Comparison of ENCODE assay signal across 17 mouse cellular contexts in the genomic region with DNA sequence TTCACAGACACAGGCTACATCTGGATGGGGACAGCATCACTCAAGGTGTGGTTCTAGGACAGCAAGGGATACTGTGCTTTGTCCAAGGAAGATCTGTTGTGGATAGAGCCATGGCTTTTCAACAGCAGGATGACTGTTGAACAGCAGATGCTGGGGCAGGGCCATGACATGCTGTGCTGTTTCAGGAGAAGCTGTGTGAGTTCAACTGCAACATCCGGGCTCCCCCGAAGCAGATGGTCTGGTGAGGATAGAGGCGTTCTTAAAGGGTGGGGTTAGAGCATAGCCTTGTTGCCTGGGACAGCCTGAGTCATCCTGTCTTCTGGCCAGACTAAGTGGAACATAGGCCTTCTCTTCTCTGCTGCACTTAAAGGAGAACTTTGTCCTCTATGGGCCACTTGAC. TPM values are rescaled to one million over a fixed set of nuclear protein-coding genes. Genes with fewer than 3 reads are reported as not detected.
DNase-seq lines count a peak whose midpoint lies in the region.
"Had no signal": no experiment of that assay in that cellular context is flagged by ENCODE, and none has a peak within 500 bp of the region (broad histone marks: within the 10 kb centered on the region; RNA-seq: fewer than 3 reads in every experiment).

No protein-coding gene starts in this region.

- DNase-seq in cerebellum, postnatal 10 days: peak; percentile 28 to 59
- DNase-seq in cerebellum, postnatal 25 days: no peak
- peak; percentile 89 for DNase-seq in heart, adult 11 months
- DNase-seq in heart, postnatal 4 days: no peak
- peak; percentile 17 for DNase-seq in R1 (ENCODE audit: low read depth, low spot score)
- DNase-seq in left cerebral cortex, postnatal 25 days (ENCODE audit: low spot score in 2 of 2): no peak
- DNase-seq: adrenal gland, adult 8-10 months; adrenal gland, postnatal 14 days; adrenal gland, postnatal 36 days; B cell, adult 2 months; cerebellum, adult 11-12 months; cerebellum, adult 2 months; cerebellum, adult 9-10 months; cerebellum, postnatal 14 days had no signal

- intact Hi-C loops in left cerebral cortex, postnatal 25 days (cut with DNase I): no loop called here

RNA-seq across cellular contexts. Expression of a gene that starts 11.2 kb away (rescaled TPM):
- total RNA-seq in heart, postnatal 4 days (2021): 10 to 100 TPM; 78.9 to 86.4 TPM
- 100 to 1,000 TPM; 234 to 252 TPM for total RNA-seq in left cerebral cortex, postnatal 25 days (2021)

RNA-seq across cellular contexts. Expression of a gene that starts 14.4 kb away (rescaled TPM):
- total RNA-seq in heart, postnatal 4 days (2021): 1 to 10 TPM; 5.6 to 6.2 TPM
- total RNA-seq in left cerebral cortex, postnatal 25 days (2021): 10 to 100 TPM; 20.2 to 23.1 TPM

RNA-seq across cellular contexts. Expression of a gene that starts 14.7 kb away (rescaled TPM):
- total RNA-seq in heart, postnatal 4 days (2021): 10 to 100 TPM; 39.0 to 45.3 TPM
- total RNA-seq in left cerebral cortex, postnatal 25 days (2021): 10 to 100 TPM; 83.5 to 88.3 TPM

RNA-seq across cellular contexts. Expression of a gene that starts 32.6 kb away (rescaled TPM):
- not detected for total RNA-seq in heart, postnatal 4 days (2021)
- not detected for total RNA-seq in left cerebral cortex, postnatal 25 days (2021)
- total RNA-seq: adrenal gland, adult 18-20 months; adrenal gland, adult 8-10 months; adrenal gland, postnatal 14 days; adrenal gland, postnatal 36 days; CH12.LX; G1E had no signal

RNA-seq across cellular contexts. Expression of a gene that starts 33.8 kb away (rescaled TPM):
- total RNA-seq in heart, postnatal 4 days (2021): not detected
- total RNA-seq in left cerebral cortex, postnatal 25 days (2021): not detected
- total RNA-seq: adrenal gland, adult 18-20 months; adrenal gland, postnatal 14 days; adrenal gland, postnatal 36 days; CH12.LX; G1E had no signal

Comparison
In these comparisons a context has a peak if more than half of its experiments do, and no peak if none do; other contexts are left out.
1. DNase-seq: peak in cerebellum, postnatal 10 days (2 of 2), heart, adult 11 months (single experiment) and R1 (single experiment); none in cerebellum, postnatal 25 days (0 of 2), heart, postnatal 4 days (single experiment) and left cerebral cortex, postnatal 25 days (0 of 2).